Comparison of ENCODE assay signal across 20 mouse cellular contexts in the genomic region with DNA sequence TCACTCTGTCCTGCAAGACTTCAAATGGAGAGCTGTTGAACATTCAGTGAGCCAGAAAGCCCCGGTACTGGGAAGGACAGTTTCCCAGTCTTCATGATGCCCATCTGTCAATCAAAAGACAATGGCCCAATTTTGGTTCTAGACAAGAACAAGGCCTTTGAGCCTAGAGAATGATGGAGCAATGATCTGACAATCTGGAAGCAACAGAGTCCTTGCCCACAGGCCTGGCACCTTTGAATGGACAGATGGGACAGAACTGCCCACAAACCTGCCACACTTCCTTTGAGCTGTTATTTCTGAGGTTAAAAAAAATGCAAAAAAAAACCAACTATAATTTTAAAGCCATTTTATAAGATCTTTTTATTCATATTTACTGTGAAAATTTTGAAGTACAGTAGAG.
DNase-seq lines count a peak whose midpoint lies in the region; ATAC-seq lines count a peak whose summit lies in the region.
"Had no signal": no experiment of that assay in that cellular context is flagged by ENCODE, and none has a peak within 500 bp of the region (broad histone marks: within the 10 kb centered on the region; RNA-seq: fewer than 3 reads in every experiment).

No protein-coding gene starts in this region.

- no peak for DNase-seq in cerebellum, postnatal 4 days (ENCODE audit: low spot score in 2 of 2)
- peak; percentile 32 for DNase-seq in cerebellum, adult 11 months
- DNase-seq in cerebellum, adult 9-10 months = peak; percentile 73
- DNase-seq in cerebellum, postnatal 36 days = peak; percentile 58 to 59
- no peak for DNase-seq in lung, adult 18-20 months
- DNase-seq: adrenal gland, adult 8-10 months; gastrocnemius, postnatal 10 days; heart, postnatal 14 days; kidney, adult 8-10 months; kidney, postnatal 10 days; lung, embryonic 14.5 days; lung, postnatal 14 days; midbrain, embryonic 14.5 days; retina, postnatal 1 day; right cerebral cortex, postnatal 25 days; spleen, adult 18-20 months; thymus, postnatal 14 days had no signal

- peak; percentile 88 for ATAC-seq in cerebellum, adult (ENCODE audit: insufficient number of reproducible peaks, low FRiP score, low TSS enrichment)
- no peak for ATAC-seq in erythroid progenitor cell, adult 5-6 weeks (replicated peaks; ENCODE audit: low FRiP score, poor library complexity, severe bottlenecking)
- ATAC-seq: hindbrain, embryonic 16.5 days had no signal

Comparison
In these comparisons a context has a peak if more than half of its experiments do, and no peak if none do; other contexts are left out.
1. DNase-seq: peak in cerebellum, adult 11 months (single experiment), cerebellum, adult 9-10 months (single experiment) and cerebellum, postnatal 36 days (2 of 2); none in cerebellum, postnatal 4 days (0 of 2) and lung, adult 18-20 months (0 of 2).